Mouse (Mus musculus): ENCODE data around the gene Rac1. TPM values are rescaled to one million over a fixed set of nuclear protein-coding genes. Genes with fewer than 3 reads are reported as not detected.
"Not testable (repeated sequence)": the region's sequence is repeated elsewhere in the genome, so short reads cannot be mapped to it uniquely, and the experiment has no call there.

Rac1 gene
- polyA plus RNA-seq, 1 experiment from 2014 or later = 385 TPM

GRCm38 (mm10) chr5:143558731-143559130 is 30.9 kb upstream of the Rac1 start:
- Histone ChIP-seq H3K4me2 (ENCODE audit: low read length) (no peak overlapping the region), H3K27ac (ENCODE audit: low read length) (no peak overlapping the region), H3K27me3 (replicated peaks; ENCODE audit: control insufficient read depth, insufficient read depth, low read length) (no peaks in the 10 kb centered on the region), H3K9me3 (ENCODE audit: control insufficient read depth, low read length) (no peaks in the 10 kb centered on the region), H3K36me3 (ENCODE audit: control insufficient read depth, insufficient read depth) (no peaks in the 10 kb centered on the region), H3K4me1 (replicated peaks; ENCODE audit: control insufficient read depth, insufficient read depth, low read length) (no peaks in the 10 kb centered on the region), H3K9ac (replicated peaks; ENCODE audit: low read depth, low read length) (no peak overlapping the region), H3K4me3 (replicated peaks; ENCODE audit: low read length) (no peak overlapping the region)
- 87% methylated on average over 3 of the region's 3 CpGs for WGBS
- no peak for ATAC-seq

GRCm38 (mm10) chr5:143555233-143555632 is 27.4 kb upstream of the Rac1 start:
- Histone ChIP-seq H3K4me1 (replicated peaks; ENCODE audit: control insufficient read depth, insufficient read depth, low read length) (peaks cover 11% of the 10 kb centered on the region), H3K36me3 (ENCODE audit: control insufficient read depth, insufficient read depth) (no peaks in the 10 kb centered on the region), H3K27ac (ENCODE audit: low read length) (no peak overlapping the region), H3K27me3 (replicated peaks; ENCODE audit: control insufficient read depth, insufficient read depth, low read length) (no peaks in the 10 kb centered on the region), H3K9me3 (ENCODE audit: control insufficient read depth, low read length) (no peaks in the 10 kb centered on the region), H3K4me3 (replicated peaks; ENCODE audit: low read length) (no peak overlapping the region), H3K9ac (replicated peaks; ENCODE audit: low read depth, low read length) (no peak overlapping the region), H3K4me2 (ENCODE audit: low read length) (no peak overlapping the region)
- no peak for ATAC-seq
- WGBS = 75% methylated on average over 6 of the region's 6 CpGs

GRCm38 (mm10) chr5:143552911-143553310 is 25.1 kb upstream of the Rac1 start:
- Histone ChIP-seq H3K4me2 (ENCODE audit: low read length) (no peak overlapping the region), H3K9ac (replicated peaks; ENCODE audit: low read depth, low read length) (no peak overlapping the region), H3K9me3 (ENCODE audit: control insufficient read depth, low read length) (no peaks in the 10 kb centered on the region), H3K27me3 (replicated peaks; ENCODE audit: control insufficient read depth, insufficient read depth, low read length) (no peaks in the 10 kb centered on the region), H3K36me3 (ENCODE audit: control insufficient read depth, insufficient read depth) (no peaks in the 10 kb centered on the region), H3K4me1 (replicated peaks; ENCODE audit: control insufficient read depth, insufficient read depth, low read length) (peaks cover 23% of the 10 kb centered on the region), H3K4me3 (replicated peaks; ENCODE audit: low read length) (no peak overlapping the region), H3K27ac (ENCODE audit: low read length) (no peak overlapping the region)
- 45% methylated on average over 6 of the region's 6 CpGs for WGBS
- no peak for ATAC-seq

- Histone ChIP-seq H3K4me3 (replicated peaks; ENCODE audit: low read length) (peak overlapping the region; percentile 70), H3K9ac (replicated peaks; ENCODE audit: low read depth, low read length) (peak overlapping the region; percentile 78), H3K27ac (ENCODE audit: low read length) (peak overlapping the region; percentile 72), H3K4me2 (ENCODE audit: low read length) (peak overlapping the region; percentile 81), H3K4me1 (replicated peaks; ENCODE audit: control insufficient read depth, insufficient read depth, low read length) (peaks cover 23% of the 10 kb centered on the region)
- peak; percentile 38; the same call in 1 of the 2 replicates for ATAC-seq
- WGBS = under 1% methylated on average over 12 of the region's 28 CpGs
- not testable (repeated sequence) for H3K36me3 ChIP-seq (ENCODE audit: control insufficient read depth, insufficient read depth); H3K27me3 ChIP-seq (replicated peaks; ENCODE audit: control insufficient read depth, insufficient read depth, low read length); H3K9me3 ChIP-seq (ENCODE audit: control insufficient read depth, low read length)
Measured at GRCm38 (mm10) chr5:143548922-143549321, 21.1 kb upstream of the Rac1 start.

- peak overlapping the region; percentile 42 for H3K4me2 ChIP-seq (ENCODE audit: low read length)
- peak overlapping the region; percentile 70 for H3K4me3 ChIP-seq (replicated peaks; ENCODE audit: low read length)
- peak; percentile 96 for ATAC-seq
- no peaks in the 10 kb centered on the region for H3K27me3 ChIP-seq (replicated peaks; ENCODE audit: control insufficient read depth, insufficient read depth, low read length)
- WGBS = 0% methylated on average over 29 of the region's 37 CpGs
- no peaks in the 10 kb centered on the region for H3K36me3 ChIP-seq (ENCODE audit: control insufficient read depth, insufficient read depth)
- H3K9me3 ChIP-seq (ENCODE audit: control insufficient read depth, low read length) = no peaks in the 10 kb centered on the region
- peak overlapping the region; percentile 78 for H3K9ac ChIP-seq (replicated peaks; ENCODE audit: low read depth, low read length)
- peak overlapping the region; percentile 72 for H3K27ac ChIP-seq (ENCODE audit: low read length)
- peaks cover 23% of the 10 kb centered on the region for H3K4me1 ChIP-seq (replicated peaks; ENCODE audit: control insufficient read depth, insufficient read depth, low read length)
Measured at GRCm38 (mm10) chr5:143548401-143548846, 20.6 kb upstream of the Rac1 start.

GRCm38 (mm10) chr5:143547866-143548265 is 20.0 kb upstream of the Rac1 start:
- Histone ChIP-seq H3K27me3 (replicated peaks; ENCODE audit: control insufficient read depth, insufficient read depth, low read length) (no peaks in the 10 kb centered on the region), H3K9me3 (ENCODE audit: control insufficient read depth, low read length) (no peaks in the 10 kb centered on the region), H3K4me1 (replicated peaks; ENCODE audit: control insufficient read depth, insufficient read depth, low read length) (peaks cover 23% of the 10 kb centered on the region), H3K9ac (replicated peaks; ENCODE audit: low read depth, low read length) (no peak overlapping the region), H3K36me3 (ENCODE audit: control insufficient read depth, insufficient read depth) (no peaks in the 10 kb centered on the region), H3K27ac (ENCODE audit: low read length) (no peak overlapping the region), H3K4me3 (replicated peaks; ENCODE audit: low read length) (no peak overlapping the region), H3K4me2 (ENCODE audit: low read length) (no peak overlapping the region)
- ATAC-seq = no peak
- WGBS = 60% methylated on average over 10 of the region's 10 CpGs

- no peak for ATAC-seq
- no peaks in the 10 kb centered on the region for H3K9me3 ChIP-seq (ENCODE audit: control insufficient read depth, low read length)
- H3K4me2 ChIP-seq (ENCODE audit: low read length) = no peak overlapping the region
- no peak overlapping the region for H3K4me3 ChIP-seq (replicated peaks; ENCODE audit: low read length)
- H3K9ac ChIP-seq (replicated peaks; ENCODE audit: low read depth, low read length) = no peak overlapping the region
- H3K36me3 ChIP-seq (ENCODE audit: control insufficient read depth, insufficient read depth) = no peaks in the 10 kb centered on the region
- no peaks in the 10 kb centered on the region for H3K27me3 ChIP-seq (replicated peaks; ENCODE audit: control insufficient read depth, insufficient read depth, low read length)
- no peak overlapping the region for H3K27ac ChIP-seq (ENCODE audit: low read length)
- peaks cover 21% of the 10 kb centered on the region for H3K4me1 ChIP-seq (replicated peaks; ENCODE audit: control insufficient read depth, insufficient read depth, low read length)
- whole genome bisulfite sequencing = 11% methylated on average over 11 of the region's 11 CpGs
Measured at GRCm38 (mm10) chr5:143547384-143547783, 19.5 kb upstream of the Rac1 start.

GRCm38 (mm10) chr5:143539111-143539510 is 11.3 kb upstream of the Rac1 start:
- H3K4me1 ChIP-seq (replicated peaks; ENCODE audit: control insufficient read depth, insufficient read depth, low read length) = no peaks in the 10 kb centered on the region
- no peak overlapping the region for H3K4me3 ChIP-seq (replicated peaks; ENCODE audit: low read length)
- H3K9me3 ChIP-seq (ENCODE audit: control insufficient read depth, low read length) = no peaks in the 10 kb centered on the region
- no peak for ATAC-seq
- no peak overlapping the region for H3K9ac ChIP-seq (replicated peaks; ENCODE audit: low read depth, low read length)
- WGBS = 89% methylated on average over 8 of the region's 8 CpGs
- H3K36me3 ChIP-seq (ENCODE audit: control insufficient read depth, insufficient read depth) = no peaks in the 10 kb centered on the region
- no peak overlapping the region for H3K4me2 ChIP-seq (ENCODE audit: low read length)
- H3K27ac ChIP-seq (ENCODE audit: low read length) = no peak overlapping the region
- H3K27me3 ChIP-seq (replicated peaks; ENCODE audit: control insufficient read depth, insufficient read depth, low read length) = no peaks in the 10 kb centered on the region

- H3K4me1 ChIP-seq (replicated peaks; ENCODE audit: control insufficient read depth, insufficient read depth, low read length) = no peaks in the 10 kb centered on the region
- no peaks in the 10 kb centered on the region for H3K27me3 ChIP-seq (replicated peaks; ENCODE audit: control insufficient read depth, insufficient read depth, low read length)
- no peak overlapping the region for H3K4me3 ChIP-seq (replicated peaks; ENCODE audit: low read length)
- H3K9me3 ChIP-seq (ENCODE audit: control insufficient read depth, low read length) = no peaks in the 10 kb centered on the region
- H3K9ac ChIP-seq (replicated peaks; ENCODE audit: low read depth, low read length) = no peak overlapping the region
- no peak overlapping the region for H3K27ac ChIP-seq (ENCODE audit: low read length)
- H3K36me3 ChIP-seq (ENCODE audit: control insufficient read depth, insufficient read depth) = no peaks in the 10 kb centered on the region
- 43% methylated on average over 2 of the region's 2 CpGs for WGBS
- no peak for ATAC-seq
- no peak overlapping the region for H3K4me2 ChIP-seq (ENCODE audit: low read length)
Measured at GRCm38 (mm10) chr5:143537022-143537421, 9.2 kb upstream of the Rac1 start.

- Histone ChIP-seq H3K4me1 (replicated peaks; ENCODE audit: control insufficient read depth, insufficient read depth, low read length) (no peaks in the 10 kb centered on the region), H3K9ac (replicated peaks; ENCODE audit: low read depth, low read length) (no peak overlapping the region), H3K9me3 (ENCODE audit: control insufficient read depth, low read length) (no peaks in the 10 kb centered on the region), H3K4me3 (replicated peaks; ENCODE audit: low read length) (no peak overlapping the region), H3K27me3 (replicated peaks; ENCODE audit: control insufficient read depth, insufficient read depth, low read length) (no peaks in the 10 kb centered on the region), H3K27ac (ENCODE audit: low read length) (no peak overlapping the region), H3K4me2 (ENCODE audit: low read length) (no peak overlapping the region), H3K36me3 (ENCODE audit: control insufficient read depth, insufficient read depth) (no peaks in the 10 kb centered on the region)
- no peak for ATAC-seq
- WGBS = 88% methylated on average over 4 of the region's 4 CpGs
Measured at GRCm38 (mm10) chr5:143534922-143535321, 7.1 kb upstream of the Rac1 start.
